Mouse (Mus musculus): Measurements from ENCODE around the gene Atg10.

The Atg10 gene

DNA sequence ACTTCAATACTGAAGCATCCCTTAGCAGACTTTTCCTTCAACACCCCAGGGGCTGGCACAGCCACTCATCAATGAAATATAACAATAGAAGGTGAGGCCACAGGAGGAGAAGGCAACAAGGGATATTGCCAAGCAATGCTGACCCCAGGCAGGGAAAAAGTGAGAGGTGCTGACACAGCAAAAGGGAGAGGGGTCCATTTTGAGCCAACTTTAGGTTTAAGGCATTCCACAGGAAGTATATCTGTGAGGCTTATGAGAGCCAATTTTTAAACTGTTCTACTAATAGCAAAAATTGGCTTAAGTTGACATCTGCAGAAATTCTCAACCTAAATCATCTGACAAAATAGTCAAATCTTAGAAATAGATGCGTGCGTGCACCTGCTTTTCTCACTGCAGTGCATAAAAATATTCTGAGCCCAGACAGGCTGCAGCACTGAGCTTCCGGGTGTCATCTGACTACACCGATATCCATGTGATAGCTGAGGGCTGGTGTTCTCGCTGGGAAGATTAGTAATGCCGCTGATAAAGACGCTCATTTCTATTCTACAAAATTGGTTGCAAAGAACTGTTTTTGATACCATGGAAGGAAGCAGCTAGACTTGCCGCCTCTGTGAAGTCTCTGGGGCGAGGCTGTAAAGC is 116.3 kb downstream of the Atg10 start:
- DNase-seq, result no peak

DNA sequence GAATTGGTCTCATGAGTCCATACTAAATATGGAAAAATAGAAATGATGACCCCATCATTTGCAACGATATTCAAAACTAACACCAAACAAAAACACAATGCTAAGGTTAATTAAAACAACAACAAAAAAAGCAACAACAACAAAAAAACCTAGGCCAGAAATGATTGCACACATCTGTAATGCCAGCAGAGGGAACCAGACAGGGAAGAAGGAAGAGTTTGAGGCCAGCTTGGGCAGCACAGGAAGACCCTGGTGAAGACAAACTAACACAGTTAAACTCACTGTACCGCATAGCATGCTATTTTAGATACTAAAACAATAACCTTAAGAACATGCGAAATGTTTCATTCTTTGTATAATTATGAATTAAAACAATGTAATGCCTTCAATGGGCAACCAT is 121.5 kb downstream of the Atg10 start:
- no peak for DNase-seq

DNA sequence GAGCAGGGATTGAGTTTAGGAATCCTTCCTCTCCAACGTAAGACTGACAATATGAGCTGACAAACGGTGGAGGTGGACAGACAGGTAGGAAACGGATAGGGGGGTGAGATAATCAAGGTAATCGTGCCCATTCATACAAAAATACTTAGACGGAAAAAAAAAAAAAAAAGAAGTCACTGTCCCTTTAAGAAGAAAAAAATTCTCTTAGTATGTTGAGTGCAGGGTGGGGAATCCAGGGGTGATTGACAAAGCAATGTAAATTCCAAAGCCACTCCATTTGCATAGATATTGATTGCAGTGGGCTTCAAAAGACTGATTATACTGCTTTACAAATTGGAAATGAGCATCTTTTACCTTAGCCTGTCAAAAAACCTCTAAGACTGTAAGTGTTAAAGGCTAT is 123.4 kb downstream of the Atg10 start:
- no peak for DNase-seq

DNA sequence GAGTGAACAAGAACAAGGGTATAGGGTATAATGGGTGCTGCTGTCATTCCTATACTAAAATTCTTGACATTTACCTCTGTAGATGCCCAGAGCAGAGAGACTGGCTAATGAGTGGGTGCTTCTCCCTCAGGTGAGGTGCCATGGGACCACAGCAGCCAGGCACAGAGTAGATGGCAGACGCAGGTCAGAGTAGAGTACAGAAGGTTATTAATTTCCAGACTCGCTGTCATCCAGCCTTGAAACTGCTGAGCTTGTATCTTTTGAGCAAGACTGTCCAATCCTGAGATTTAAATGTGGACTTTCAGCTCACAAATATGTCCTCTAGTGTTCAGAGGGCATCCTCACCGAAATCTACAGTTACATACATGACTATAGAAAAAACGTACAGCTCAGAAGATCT is 128.9 kb downstream of the Atg10 start:
- DNase-seq, result peak; percentile 13 to 54

DNA sequence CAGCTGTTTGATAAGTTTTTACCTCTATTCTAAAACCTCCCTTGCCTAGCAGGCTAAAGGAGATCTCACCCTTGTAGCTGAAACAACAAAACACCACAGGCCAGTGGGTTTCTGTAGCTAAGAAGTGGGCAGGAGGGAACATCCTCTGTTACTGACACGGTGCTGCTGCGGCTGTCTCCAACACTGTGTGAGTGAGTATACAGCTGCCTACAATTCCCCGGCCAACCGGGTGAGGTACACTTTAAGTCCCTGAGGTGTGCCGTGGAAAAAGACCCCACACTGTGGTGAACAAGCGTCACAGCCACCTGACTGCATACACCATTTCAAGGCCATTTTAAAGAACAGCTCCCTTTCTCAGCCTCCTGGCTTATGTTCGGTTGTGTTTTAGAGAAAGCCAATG is 129.6 kb downstream of the Atg10 start:
- no peak for DNase-seq

DNA sequence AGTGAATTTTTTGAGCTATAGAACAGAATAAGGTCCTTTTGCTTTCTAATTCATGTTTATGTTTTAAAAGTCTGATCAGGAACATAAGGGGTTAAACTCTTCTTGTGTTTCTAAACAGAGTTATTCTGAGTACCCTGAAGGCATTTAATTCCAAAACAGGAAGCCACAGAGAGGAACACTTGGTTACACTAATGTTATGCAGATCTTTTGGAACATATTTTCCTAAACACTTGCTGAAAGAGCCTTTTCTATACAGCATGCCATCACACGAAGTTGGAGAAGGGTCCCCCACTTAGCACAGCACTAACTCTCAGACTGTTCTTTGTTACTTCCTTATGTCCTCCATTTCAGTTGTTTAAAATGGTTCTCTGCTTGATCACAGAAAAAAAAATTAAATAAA is 130.2 kb downstream of the Atg10 start:
- DNase-seq, result no peak

DNA sequence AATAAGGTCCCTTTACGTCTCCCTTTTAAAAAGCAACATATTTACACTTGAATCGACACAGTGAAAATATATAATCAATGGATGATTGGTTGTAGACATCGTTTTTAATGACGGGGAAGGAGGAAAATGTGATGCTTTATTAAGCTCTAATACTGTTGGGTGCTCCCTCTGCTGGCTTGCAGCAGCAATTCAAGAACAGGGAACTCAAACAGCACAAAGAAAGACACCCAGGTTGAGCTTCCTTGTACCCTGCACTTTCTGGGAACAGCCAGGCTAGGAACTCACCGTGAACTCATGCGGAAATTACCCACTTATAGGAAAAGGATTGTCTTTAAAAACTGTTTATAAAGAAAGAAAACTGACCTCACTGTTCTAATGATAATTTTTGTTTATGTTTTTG is 130.6 kb downstream of the Atg10 start:
- peak; percentile 64 to 68 for DNase-seq

DNA sequence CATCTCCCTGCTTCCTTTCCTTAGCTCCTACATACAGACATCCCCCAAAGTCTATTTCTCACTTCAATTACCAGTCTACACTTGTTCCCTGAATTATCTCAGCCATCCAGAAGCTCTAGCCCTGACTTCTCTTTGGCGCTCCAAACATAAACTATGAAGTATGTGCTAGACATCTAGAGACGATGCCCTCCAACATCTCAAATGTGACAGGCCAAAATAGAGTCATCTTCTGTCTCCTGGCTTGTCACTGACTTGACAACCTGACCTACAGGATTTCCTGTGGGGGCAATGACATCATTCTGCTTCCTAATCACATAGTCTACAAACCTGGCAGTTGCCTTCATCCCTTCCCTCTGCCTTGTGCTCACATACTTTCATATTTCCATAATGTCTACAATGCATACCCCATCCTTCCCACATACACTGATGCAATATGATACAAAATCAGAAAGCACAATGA is 132.0 kb downstream of the Atg10 start:
- DNase-seq, result no peak

DNA sequence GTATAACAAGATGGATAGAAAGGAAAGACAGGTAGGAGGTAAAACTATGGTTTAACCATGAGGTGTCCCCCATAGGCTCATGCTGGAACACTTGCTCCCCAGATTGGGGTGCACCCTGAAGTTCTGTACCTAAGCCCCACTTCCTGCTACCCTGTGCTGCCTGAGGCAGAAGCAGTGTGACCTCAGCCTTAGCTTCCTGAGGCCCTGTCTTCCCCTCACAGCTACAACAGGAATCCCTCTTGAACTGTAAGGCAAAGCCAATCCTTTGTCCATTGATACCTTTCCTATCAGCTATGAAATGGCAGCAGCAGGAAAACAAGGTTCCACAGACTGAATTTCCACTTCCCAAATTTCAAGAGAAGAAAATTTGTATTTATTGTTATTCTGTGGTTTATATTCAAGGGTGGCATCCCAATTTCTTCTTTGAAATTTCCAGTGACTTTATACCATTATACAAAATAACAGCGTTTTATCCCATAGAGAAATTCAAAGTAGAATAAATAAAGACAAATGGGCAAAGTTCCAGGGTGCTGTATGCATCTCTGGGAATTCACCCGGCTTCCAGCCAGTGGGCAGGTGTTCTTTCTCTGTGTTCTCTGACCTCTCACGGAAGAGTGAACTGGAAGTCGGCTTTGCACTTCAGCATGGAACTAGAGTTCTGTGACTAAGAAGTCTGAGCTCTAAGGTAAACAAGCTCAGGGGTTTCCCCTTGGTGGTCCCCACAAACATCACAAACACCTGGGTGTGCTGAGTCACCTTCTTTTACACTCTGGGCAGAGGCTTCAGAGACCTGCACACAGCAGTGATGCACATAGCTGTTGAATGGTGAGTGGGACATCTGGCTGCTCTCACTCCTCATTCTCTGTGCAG is 132.7 kb downstream of the Atg10 start:
- peak; percentile 52 to 69 for DNase-seq

DNA sequence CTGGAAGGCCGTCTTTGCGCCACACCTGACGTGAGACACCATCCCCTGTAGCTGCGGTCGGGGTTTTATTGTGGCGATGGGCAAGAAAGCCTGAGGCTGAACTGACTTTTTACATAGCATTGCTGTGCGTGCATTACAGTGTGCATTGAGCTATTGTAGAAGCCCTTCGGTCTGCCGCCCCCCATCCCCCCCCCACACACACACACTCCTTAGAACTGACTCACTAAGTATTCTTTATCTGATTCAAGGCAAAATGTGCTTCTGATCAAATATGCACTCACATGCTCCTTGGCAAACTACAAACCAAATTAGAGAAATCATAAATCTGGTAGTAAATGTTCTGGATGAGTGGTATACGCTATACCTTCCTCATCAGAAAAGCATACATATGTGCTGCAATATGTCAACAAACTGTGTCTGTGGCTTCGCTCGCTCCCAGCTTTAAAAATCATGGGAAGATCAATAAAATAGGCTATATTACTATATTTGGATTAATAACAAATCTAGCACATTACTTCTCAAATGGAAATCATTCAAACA is 137.3 kb downstream of the Atg10 start:
- no peak for DNase-seq

DNA sequence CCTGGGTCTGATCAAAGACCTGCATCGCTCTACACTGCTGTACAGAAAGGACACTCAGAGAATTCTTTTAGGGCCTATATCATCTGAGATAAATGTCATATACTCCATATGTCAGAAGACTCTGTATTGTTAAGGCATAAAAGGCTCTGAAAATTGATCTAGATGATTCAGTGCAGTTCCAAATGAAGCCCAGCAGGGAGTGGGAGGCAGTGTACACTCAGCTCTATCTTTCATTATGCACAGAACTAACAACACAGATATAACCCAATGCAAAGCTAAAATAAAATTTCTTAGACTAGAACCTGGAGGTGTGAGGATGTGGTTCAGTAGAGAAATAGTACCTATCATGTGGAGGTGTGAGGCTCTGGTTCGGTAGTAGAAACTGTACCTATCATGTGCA is 151.4 kb downstream of the Atg10 start:
- DNase-seq, result no peak

DNA sequence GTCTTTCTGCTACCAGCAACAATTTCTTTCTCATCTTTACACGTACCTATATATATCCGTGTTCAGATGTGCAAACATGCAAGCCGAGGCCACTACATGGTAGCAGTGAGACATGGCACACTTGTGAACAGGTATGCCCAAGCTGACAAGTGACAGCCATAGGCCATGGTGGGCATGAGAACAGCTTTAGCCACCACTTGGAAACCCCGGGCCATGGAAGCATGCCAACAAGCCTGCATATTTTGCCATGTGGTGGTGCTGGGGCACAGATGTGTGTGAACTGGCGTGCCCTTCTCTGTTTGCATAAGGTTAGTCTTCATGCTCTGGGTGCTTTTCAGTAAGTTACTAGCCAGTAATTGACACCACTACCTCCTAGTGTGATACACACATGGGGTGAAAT is 162.9 kb downstream of the Atg10 start:
- DNase-seq, result no peak

DNA sequence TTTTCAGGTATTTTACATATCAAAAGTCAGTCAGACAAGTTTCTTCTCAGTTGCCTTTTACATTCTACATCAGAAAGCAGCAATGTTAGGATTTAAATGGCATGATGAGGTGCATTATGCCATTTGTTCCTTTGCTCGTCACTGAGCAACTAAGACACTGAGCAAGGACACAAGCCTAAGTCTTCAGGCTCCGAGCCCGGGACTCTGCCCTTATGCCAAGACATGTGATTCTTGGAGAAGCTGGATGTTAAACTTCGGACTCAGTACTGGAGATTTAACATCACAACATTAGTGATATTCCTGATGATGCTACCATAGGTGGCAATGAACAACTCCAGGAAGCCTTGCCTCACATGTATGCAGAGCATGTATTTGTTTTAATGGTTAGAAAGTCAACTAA is 175.6 kb downstream of the Atg10 start:
- DNase-seq, result peak in 1 of 2 experiments; percentile 7

DNA sequence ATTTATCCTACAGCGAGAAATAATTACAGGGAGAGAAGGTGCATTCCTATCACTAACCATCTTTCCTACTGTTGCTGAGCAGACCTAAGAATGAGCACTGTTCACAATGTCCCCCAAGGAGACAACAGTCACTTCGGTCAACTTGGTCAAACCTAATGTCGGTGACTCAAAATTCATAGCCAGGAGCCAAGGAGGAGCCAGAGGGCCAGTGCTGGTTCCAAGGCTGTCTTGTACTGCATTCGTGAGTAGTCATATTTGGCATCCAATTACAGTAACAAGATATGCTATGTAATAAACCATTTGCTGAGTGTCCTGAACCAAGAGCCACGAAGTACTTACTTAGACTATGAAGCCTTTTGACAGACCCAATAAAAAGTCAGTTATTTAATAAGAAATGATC is 176.9 kb downstream of the Atg10 start:
- DNase-seq, result no peak

DNA sequence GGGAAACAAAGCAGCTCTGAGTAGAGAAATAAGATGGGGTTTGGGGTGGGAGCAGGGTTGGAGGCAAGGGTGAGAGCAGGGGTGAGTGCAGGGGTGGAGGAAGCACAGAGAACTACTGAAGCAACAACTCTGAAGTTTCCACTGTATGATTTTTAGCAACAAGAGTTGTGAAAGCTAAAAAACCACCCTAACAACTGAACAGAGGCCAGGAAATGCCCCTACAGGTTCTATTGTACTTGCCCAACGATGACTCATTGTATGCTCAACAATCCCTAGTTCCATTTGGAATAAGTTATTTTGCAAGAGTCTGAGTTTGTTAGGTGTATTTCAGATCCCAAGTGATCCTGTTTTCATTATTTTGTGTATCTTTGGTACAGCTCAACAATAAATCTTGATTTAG is 182.5 kb downstream of the Atg10 start:
- DNase-seq, result no peak

DNA sequence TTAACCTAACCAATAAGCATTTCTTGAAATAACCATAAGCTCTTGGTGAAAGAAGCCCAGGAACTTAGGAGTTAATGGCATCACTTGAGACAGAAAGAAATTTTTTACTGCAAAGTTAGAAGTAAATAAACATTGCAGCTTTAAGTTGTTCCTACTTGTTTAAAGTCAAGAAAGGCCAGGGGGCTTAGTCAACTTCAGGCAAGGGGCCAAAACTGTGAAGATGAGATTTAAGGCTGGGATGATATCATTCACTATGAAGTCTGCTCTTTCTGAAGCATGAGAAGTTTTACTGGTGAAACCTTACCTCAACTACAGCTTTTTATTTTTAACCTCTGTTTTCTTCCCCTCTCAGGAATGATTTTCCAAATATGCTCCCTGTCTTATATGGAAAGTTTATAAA is 183.3 kb downstream of the Atg10 start:
- no peak for DNase-seq

DNA sequence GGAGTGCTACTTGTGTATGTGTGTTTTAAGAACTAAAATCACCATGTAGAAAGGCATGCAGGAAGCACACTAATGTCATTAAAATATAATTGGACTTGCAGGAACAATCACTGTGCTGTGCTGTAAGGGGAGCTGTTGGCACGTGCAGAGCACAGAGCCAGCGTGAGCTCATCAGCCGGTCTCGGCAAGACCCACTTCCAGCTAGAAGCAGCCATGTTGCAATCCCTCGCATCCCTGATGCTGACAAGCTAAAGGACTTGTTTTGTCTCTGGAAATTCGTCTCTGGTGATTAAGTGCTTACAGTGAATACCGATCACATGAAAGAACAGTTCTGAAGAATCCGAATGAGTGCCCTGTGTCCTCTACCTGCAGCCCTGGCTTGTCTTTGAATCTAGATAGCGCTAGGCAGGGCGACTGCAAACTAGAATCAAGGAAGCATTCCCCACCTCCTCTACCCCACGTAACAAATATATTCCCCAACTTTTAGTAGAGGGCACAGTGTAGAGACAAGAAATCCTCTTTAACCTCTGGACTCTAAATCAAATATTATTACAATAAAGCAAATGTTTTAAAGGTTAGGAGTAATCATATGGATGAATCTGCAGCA is 184.5 kb downstream of the Atg10 start:
- DNase-seq, result peak; percentile 39 to 71

DNA sequence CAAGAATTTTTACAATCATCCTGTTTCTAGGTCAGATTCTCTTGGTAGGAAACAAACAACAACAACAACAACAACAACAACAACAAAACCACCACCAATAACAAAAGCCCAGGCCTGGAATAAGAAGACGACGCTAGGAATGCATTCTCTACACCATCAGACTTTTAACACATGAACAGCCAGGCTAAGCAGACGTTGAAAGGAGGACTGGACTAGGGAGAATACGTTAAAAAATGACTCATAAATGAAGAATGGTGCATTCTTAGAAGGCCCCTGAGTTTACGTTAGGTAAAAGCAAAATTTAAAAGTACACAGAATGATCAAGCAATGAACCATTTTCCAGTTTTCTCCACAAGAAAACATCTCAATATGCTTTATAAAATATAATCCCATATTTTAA is 185.1 kb downstream of the Atg10 start:
- no peak for DNase-seq

DNA sequence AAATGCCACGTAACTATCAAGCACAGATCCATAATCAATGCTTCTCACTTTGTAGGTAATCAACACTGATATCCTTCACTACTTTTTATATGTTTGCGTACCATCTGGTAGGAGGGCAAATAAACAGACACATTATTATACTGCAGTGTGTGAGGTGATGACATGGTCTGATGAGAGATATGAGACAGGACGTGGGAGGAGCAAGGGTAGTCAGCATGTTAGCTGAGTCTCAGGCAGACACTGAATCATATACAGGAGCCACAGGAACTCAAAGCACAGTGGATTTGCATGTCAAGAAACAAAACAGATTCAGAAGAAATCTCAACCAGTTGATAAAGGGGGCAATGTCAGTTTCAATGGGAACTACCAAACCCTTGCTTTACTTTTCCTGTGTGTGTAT is 185.7 kb downstream of the Atg10 start:
- no peak for DNase-seq

DNA sequence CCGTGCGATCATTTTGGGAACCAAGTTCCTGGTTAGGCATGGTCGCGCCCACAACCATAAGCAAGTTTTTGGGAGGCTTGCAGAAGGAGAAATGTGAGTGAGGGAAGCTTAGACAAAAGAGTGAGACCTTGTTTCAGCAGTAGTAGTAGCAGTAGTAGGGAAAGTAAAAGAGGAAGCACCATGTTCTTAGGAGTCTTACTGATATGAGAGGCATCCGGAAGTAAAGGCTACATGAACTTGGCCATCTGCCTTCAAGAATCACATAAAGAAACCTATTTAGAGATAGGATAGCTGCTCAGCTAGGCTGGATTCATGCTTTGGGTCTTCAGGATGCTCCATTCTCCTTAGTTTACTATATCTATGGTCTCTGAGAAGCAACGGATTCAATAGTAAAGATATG is 186.4 kb downstream of the Atg10 start:
- no peak for DNase-seq

DNA sequence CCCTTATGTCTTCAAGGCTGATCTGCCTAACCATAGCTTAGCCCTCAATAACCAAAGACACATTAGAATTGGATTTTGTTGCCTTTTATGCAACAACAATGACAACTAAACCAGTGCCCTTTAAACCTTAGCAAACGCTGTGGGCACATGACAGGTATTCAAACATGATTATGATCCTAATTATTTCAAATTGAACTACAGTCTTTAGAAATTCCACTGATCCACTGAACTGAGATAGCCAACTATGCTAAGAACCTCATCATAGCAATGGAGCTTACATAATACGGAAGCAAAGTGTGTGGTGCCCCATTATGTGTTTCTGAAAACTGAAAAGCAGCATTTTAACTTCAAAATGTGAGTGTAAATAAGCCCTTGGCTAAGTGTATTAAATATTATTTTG is 191.9 kb downstream of the Atg10 start:
- DNase-seq, result no peak

DNA sequence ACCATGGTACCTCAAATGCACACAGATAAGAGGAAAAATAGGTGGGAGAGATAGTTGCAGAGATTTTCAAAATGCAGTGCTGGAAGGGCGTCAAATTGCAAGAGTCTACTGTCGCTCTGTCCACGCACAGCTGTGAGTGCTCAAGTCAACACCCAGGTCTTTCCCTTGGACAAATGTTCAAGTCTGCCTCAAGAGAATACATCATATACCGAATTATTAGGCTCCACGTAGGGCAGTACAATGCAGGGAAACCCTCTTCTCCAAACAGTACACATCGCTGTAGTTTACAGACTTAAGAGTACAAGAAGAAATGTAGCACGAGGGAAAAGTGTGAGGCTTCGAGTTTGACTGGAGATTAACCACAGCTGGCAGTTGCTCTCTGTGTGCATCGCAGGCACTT is 200.3 kb downstream of the Atg10 start:
- DNase-seq, result no peak

DNA sequence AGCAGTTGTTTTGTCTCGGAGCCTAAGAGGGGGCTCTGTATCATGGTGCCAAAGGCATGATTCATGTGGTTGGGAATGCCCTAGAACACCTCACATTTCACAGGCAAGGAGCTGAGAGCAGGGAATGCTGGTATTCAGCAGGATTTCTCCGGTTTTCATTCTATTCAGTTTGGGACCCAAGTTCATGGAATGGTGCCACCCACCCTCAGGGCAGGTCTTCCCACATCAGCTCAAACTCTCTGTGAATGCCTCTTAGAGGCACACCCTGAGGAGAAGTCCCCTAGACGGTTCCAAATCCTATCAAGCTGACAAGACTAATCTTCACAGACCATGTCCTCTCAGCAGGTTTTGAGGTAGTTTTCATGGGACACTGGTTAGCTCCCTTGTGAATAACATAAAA is 211.9 kb downstream of the Atg10 start:
- DNase-seq, result no peak
